Mouse (Mus musculus): Measurements from ENCODE around the gene Cpsf4. TPM values are rescaled to one million over a fixed set of nuclear protein-coding genes. Genes with fewer than 3 reads are reported as not detected.

Cpsf4 gene
- polyA plus RNA-seq, 1 experiment = 31.3 TPM

GRCm38 (mm10) chr5:145149294-145149693 lies 17.7 kb upstream of the Cpsf4 start:
- no peaks in the 10 kb centered on the region for H3K27me3 ChIP-seq (ENCODE audit: control insufficient read depth, insufficient read depth, insufficient read length)
- no peak overlapping the region for H3ac ChIP-seq (ENCODE audit: control insufficient read depth, insufficient read length)
- TF ChIP-seq TCF3 (IDR thresholded peaks at IDR 0.05; ENCODE audit: insufficient read length, low read depth) = no peak
- TF ChIP-seq USF1 (IDR thresholded peaks at IDR 0.05; ENCODE audit: low read depth) = no peak
- no peak for TF ChIP-seq SRF (IDR thresholded peaks at IDR 0.05; ENCODE audit: control insufficient read depth, insufficient read length, low read depth)
- TF ChIP-seq REST (IDR thresholded peaks at IDR 0.05; ENCODE audit: insufficient read depth, insufficient read length) = no peak
- no peak overlapping the region for H3K4me2 ChIP-seq (ENCODE audit: low read depth)
- no peak overlapping the region for H3K4me3 ChIP-seq
- peaks cover 37% of the 10 kb centered on the region for H3K36me3 ChIP-seq (ENCODE audit: control insufficient read depth, insufficient read depth)
- H3K79me2 ChIP-seq (ENCODE audit: control insufficient read depth, insufficient read depth) = no peaks in the 10 kb centered on the region

GRCm38 (mm10) chr5:145152690-145153089 lies 14.3 kb upstream of the Cpsf4 start:
- peaks cover 19% of the 10 kb centered on the region for H3K36me3 ChIP-seq (ENCODE audit: control insufficient read depth, insufficient read depth)
- H3K79me2 ChIP-seq (ENCODE audit: control insufficient read depth, insufficient read depth) = no peaks in the 10 kb centered on the region
- no peak overlapping the region for H3ac ChIP-seq (ENCODE audit: control insufficient read depth, insufficient read length)
- no peak overlapping the region for H3K4me3 ChIP-seq
- no peaks in the 10 kb centered on the region for H3K27me3 ChIP-seq (ENCODE audit: control insufficient read depth, insufficient read depth, insufficient read length)
- TF ChIP-seq TCF3 (IDR thresholded peaks at IDR 0.05; ENCODE audit: insufficient read length, low read depth) = no peak
- TF ChIP-seq REST (IDR thresholded peaks at IDR 0.05; ENCODE audit: insufficient read depth, insufficient read length) = no peak
- no peak for TF ChIP-seq MYOG (IDR thresholded peaks at IDR 0.05; ENCODE audit: control insufficient read depth in 1 of 3, insufficient read depth in 1 of 3, insufficient read length in 2 of 3, low read depth in 2 of 3)
- no peak for TF ChIP-seq E2F4 (IDR thresholded peaks at IDR 0.05; ENCODE audit: insufficient read depth)
- TF ChIP-seq MYOD1 (IDR thresholded peaks at IDR 0.05; ENCODE audit: control insufficient read depth in 1 of 3, insufficient read length in 2 of 3, low read depth in 2 of 3) = no peak
- no peak for TF ChIP-seq TCF12 (IDR thresholded peaks at IDR 0.05; ENCODE audit: insufficient read depth, poor library complexity, severe bottlenecking)
- TF ChIP-seq USF1 (IDR thresholded peaks at IDR 0.05; ENCODE audit: low read depth) = no peak
- no peak for TF ChIP-seq MAX (IDR thresholded peaks at IDR 0.05; ENCODE audit: low read depth)
- no peak for TF ChIP-seq POLR2AphosphoS2 (IDR thresholded peaks at IDR 0.05; ENCODE audit: insufficient read length, low read depth)
- no peak for TF ChIP-seq SRF (IDR thresholded peaks at IDR 0.05; ENCODE audit: control insufficient read depth, insufficient read length, low read depth)
- no peak for TF ChIP-seq POLR2A (IDR thresholded peaks at IDR 0.05; ENCODE audit: insufficient read length, low read depth)
- no peak for TF ChIP-seq CEBPB (IDR thresholded peaks at IDR 0.05; ENCODE audit: insufficient read depth, poor library complexity, severe bottlenecking)
- no peak overlapping the region for H3K4me2 ChIP-seq (ENCODE audit: low read depth)

GRCm38 (mm10) chr5:145161361-145161760 lies 5.7 kb upstream of the Cpsf4 start:
- Histone ChIP-seq H3K79me2 (ENCODE audit: control insufficient read depth, insufficient read depth) (peaks cover 11% of the 10 kb centered on the region), H3K4me3 (no peak overlapping the region), H3K36me3 (ENCODE audit: control insufficient read depth, insufficient read depth) (peaks cover 10% of the 10 kb centered on the region), H3K27me3 (ENCODE audit: control insufficient read depth, insufficient read depth, insufficient read length) (no peaks in the 10 kb centered on the region), H3ac (ENCODE audit: control insufficient read depth, insufficient read length) (no peak overlapping the region), H3K4me2 (ENCODE audit: low read depth) (no peak overlapping the region)
- TF ChIP-seq TCF3 (IDR thresholded peaks at IDR 0.05; ENCODE audit: insufficient read length, low read depth) = no peak
- no peak for TF ChIP-seq MAX (IDR thresholded peaks at IDR 0.05; ENCODE audit: low read depth)
- no peak for TF ChIP-seq POLR2A (IDR thresholded peaks at IDR 0.05; ENCODE audit: insufficient read length, low read depth)
- TF ChIP-seq MYOG (IDR thresholded peaks at IDR 0.05; ENCODE audit: control insufficient read depth in 1 of 3, insufficient read depth in 1 of 3, insufficient read length in 2 of 3, low read depth in 2 of 3) = no peak
- no peak for TF ChIP-seq CEBPB (IDR thresholded peaks at IDR 0.05; ENCODE audit: insufficient read depth, poor library complexity, severe bottlenecking)
- no peak for TF ChIP-seq TCF12 (IDR thresholded peaks at IDR 0.05; ENCODE audit: insufficient read depth, poor library complexity, severe bottlenecking)
- TF ChIP-seq POLR2AphosphoS2 (IDR thresholded peaks at IDR 0.05; ENCODE audit: insufficient read length, low read depth) = no peak
- no peak for TF ChIP-seq MYOD1 (IDR thresholded peaks at IDR 0.05; ENCODE audit: control insufficient read depth in 1 of 3, insufficient read length in 2 of 3, low read depth in 2 of 3)
- TF ChIP-seq SRF (IDR thresholded peaks at IDR 0.05; ENCODE audit: control insufficient read depth, insufficient read length, low read depth) = no peak
- TF ChIP-seq USF1 (IDR thresholded peaks at IDR 0.05; ENCODE audit: low read depth) = no peak
- TF ChIP-seq E2F4 (IDR thresholded peaks at IDR 0.05; ENCODE audit: insufficient read depth) = no peak
- TF ChIP-seq REST (IDR thresholded peaks at IDR 0.05; ENCODE audit: insufficient read depth, insufficient read length) = no peak

DNA sequence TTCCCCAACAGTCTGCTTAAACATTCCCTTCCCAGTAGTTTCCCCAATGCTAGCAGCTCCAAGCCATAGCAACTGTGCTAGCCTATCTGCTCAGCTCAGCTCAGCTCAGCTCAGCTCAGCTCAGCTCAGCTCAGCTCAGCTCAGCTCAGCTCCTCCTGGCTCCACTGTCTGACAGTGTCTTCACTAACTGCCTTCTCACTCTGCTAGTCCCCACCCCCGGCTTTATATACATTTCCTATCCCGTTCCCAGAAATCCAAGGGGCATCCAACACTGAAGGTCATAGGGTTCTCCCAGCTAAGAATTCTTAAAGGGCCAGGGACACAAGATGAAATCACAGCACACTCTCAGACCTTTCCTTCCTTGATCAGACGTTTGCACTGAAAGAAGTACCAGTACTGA lies 2.3 kb upstream of the Cpsf4 start:
- Histone ChIP-seq H3K27me3 (ENCODE audit: control insufficient read depth, insufficient read depth, insufficient read length) (no peaks in the 10 kb centered on the region), H3ac (ENCODE audit: control insufficient read depth, insufficient read length) (no peak overlapping the region), H3K79me2 (ENCODE audit: control insufficient read depth, insufficient read depth) (peaks cover 35% of the 10 kb centered on the region), H3K4me3 (no peak overlapping the region), H3K4me2 (ENCODE audit: low read depth) (no peak overlapping the region), H3K36me3 (ENCODE audit: control insufficient read depth, insufficient read depth) (peaks cover 3% of the 10 kb centered on the region)
- TF ChIP-seq USF1 (IDR thresholded peaks at IDR 0.05; ENCODE audit: low read depth) (no peak), CEBPB (IDR thresholded peaks at IDR 0.05; ENCODE audit: insufficient read depth, poor library complexity, severe bottlenecking) (no peak), POLR2AphosphoS2 (IDR thresholded peaks at IDR 0.05; ENCODE audit: insufficient read length, low read depth) (no peak), E2F4 (IDR thresholded peaks at IDR 0.05; ENCODE audit: insufficient read depth) (no peak), TCF12 (IDR thresholded peaks at IDR 0.05; ENCODE audit: insufficient read depth, poor library complexity, severe bottlenecking) (no peak), MYOG (IDR thresholded peaks at IDR 0.05; ENCODE audit: control insufficient read depth in 1 of 3, insufficient read depth in 1 of 3, insufficient read length in 2 of 3, low read depth in 2 of 3) (no peak), TCF3 (IDR thresholded peaks at IDR 0.05; ENCODE audit: insufficient read length, low read depth) (no peak), POLR2A (IDR thresholded peaks at IDR 0.05; ENCODE audit: insufficient read length, low read depth) (no peak), MYOD1 (IDR thresholded peaks at IDR 0.05; ENCODE audit: control insufficient read depth in 1 of 3, insufficient read length in 2 of 3, low read depth in 2 of 3) (no peak), REST (IDR thresholded peaks at IDR 0.05; ENCODE audit: insufficient read depth, insufficient read length) (no peak), SRF (IDR thresholded peaks at IDR 0.05; ENCODE audit: control insufficient read depth, insufficient read length, low read depth) (no peak), MAX (IDR thresholded peaks at IDR 0.05; ENCODE audit: low read depth) (no peak)

DNA sequence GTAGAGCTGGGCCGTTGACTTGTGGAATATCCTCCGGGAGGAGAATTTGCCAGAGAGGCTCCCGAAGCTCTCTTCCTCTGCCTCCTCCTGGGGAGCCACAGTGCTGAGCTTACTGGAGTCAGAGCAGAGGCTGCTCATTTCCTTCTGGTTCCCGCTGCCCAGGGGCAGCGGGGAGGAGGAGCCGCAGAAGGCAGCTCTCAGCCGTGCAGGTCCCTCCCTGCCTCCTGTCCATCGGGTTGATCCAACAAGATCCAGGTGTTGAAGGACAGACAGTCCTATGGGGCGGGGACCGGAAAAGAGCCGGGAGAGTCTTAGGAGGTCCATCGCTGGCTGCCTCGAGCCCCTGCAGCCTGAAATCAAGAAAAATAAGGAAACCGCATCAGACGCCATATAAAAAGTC lies 1.8 kb upstream of the Cpsf4 start:
- Histone ChIP-seq H3K4me2 (ENCODE audit: low read depth) (no peak overlapping the region), H3ac (ENCODE audit: control insufficient read depth, insufficient read length) (no peak overlapping the region), H3K27me3 (ENCODE audit: control insufficient read depth, insufficient read depth, insufficient read length) (no peaks in the 10 kb centered on the region), H3K79me2 (ENCODE audit: control insufficient read depth, insufficient read depth) (peaks cover 36% of the 10 kb centered on the region), H3K4me3 (peak overlapping the region; percentile 87), H3K36me3 (ENCODE audit: control insufficient read depth, insufficient read depth) (peaks cover 3% of the 10 kb centered on the region)
- TF ChIP-seq MYOD1 (IDR thresholded peaks at IDR 0.05; ENCODE audit: control insufficient read depth in 1 of 3, insufficient read length in 2 of 3, low read depth in 2 of 3) = no peak
- TF ChIP-seq MYOG (IDR thresholded peaks at IDR 0.05; ENCODE audit: control insufficient read depth in 1 of 3, insufficient read depth in 1 of 3, insufficient read length in 2 of 3, low read depth in 2 of 3) = no peak
- no peak for TF ChIP-seq REST (IDR thresholded peaks at IDR 0.05; ENCODE audit: insufficient read depth, insufficient read length)
- TF ChIP-seq TCF12 (IDR thresholded peaks at IDR 0.05; ENCODE audit: insufficient read depth, poor library complexity, severe bottlenecking) = no peak
- no peak for TF ChIP-seq POLR2AphosphoS2 (IDR thresholded peaks at IDR 0.05; ENCODE audit: insufficient read length, low read depth)
- no peak for TF ChIP-seq POLR2A (IDR thresholded peaks at IDR 0.05; ENCODE audit: insufficient read length, low read depth)
